Mouse (Mus musculus) limb, embryonic 14.5 days (tissue): ENCODE data around the gene Ccdc60. TPM values are rescaled to one million over a fixed set of nuclear protein-coding genes. Genes with fewer than 3 reads are reported as not detected.

Experiments
- ATAC-seq: fragments of 200-750 bp; cut with Nextera tagmentation; 2 replicates; pipeline ENCODE4 v1.8.0; 2017; ENCODE audit warnings: low read depth, moderate number of reproducible peaks, moderate TSS enrichment; ENCODE audit not compliant: low FRiP score
- DNase-seq: peaks from one replicate; pipeline ENCODE4 v3.0.0-alpha.2; 2015; ENCODE audit warnings: low spot score
- H3K27ac ChIP-seq: fragments of 300-500 bp; sonication (generic); replicated peaks from 2 replicates; pipeline ENCODE4 v1.5.1; 2014; ENCODE audit warnings: low read depth, mild to moderate bottlenecking, low read length, moderate library complexity, mixed read lengths
- H3K27me3 ChIP-seq: fragments of 300-500 bp; sonication (generic); 2 replicates; pipeline ENCODE4 v1.6.1; 2014; ENCODE audit warnings: low read length, mixed read lengths; ENCODE audit not compliant: control insufficient read depth, insufficient read depth
- H3K36me3 ChIP-seq: fragments of 300-500 bp; sonication (generic); 2 replicates; pipeline ENCODE4 v1.6.1; 2014; ENCODE audit warnings: mild to moderate bottlenecking, low read length, moderate library complexity, mixed read lengths; ENCODE audit not compliant: control insufficient read depth, insufficient read depth
- H3K4me1 ChIP-seq: fragments of 300-500 bp; sonication (generic); 2 replicates; pipeline ENCODE4 v1.6.1; 2014; ENCODE audit warnings: antibody characterized with exemption, low read length, mixed read lengths; ENCODE audit not compliant: control insufficient read depth, insufficient read depth
- H3K4me2 ChIP-seq: fragments of 300-500 bp; sonication (generic); replicated peaks from 2 replicates; pipeline ENCODE4 v1.6.1; 2014; ENCODE audit warnings: low read depth, mild to moderate bottlenecking, low read length, moderate library complexity; ENCODE audit not compliant: severe bottlenecking
- H3K4me3 ChIP-seq: fragments of 300-500 bp; sonication (generic); replicated peaks from 2 replicates; pipeline ENCODE4 v1.5.1; 2014; ENCODE audit warnings: low read length
- H3K9ac ChIP-seq: fragments of 300-500 bp; sonication (generic); 2 replicates; pipeline ENCODE4 v1.6.1; 2014; ENCODE audit warnings: mild to moderate bottlenecking, low read depth, low read length, moderate library complexity; ENCODE audit not compliant: severe bottlenecking
- H3K9me3 ChIP-seq: fragments of 300-500 bp; sonication (generic); 2 replicates; pipeline ENCODE4 v1.6.1; 2016; ENCODE audit warnings: low read length; ENCODE audit not compliant: control insufficient read depth
- POLR2A ChIP-seq: fragments of 200-500 bp; IDR thresholded peaks from 2 replicates; pipeline ENCODE4 v1.8.0; 2012; ENCODE audit warnings: inconsistent platforms, mild to moderate bottlenecking, moderate library complexity, borderline replicate concordance; ENCODE audit not compliant: insufficient read depth, insufficient read length; ENCODE audit errors: extremely low read depth
- WGBS: fragments of 180-500 bp; shearing (Covaris S2); extraction: QIAGEN DNeasy Blood & Tissue Kit; methylation state at CpG from one replicate; pipeline ENCODE4 v1.1.7; 2014; 5-methylcytosine and 5-hydroxymethylcytosine counted together
- polyA plus RNA-seq, 2 experiments: library from polyadenylated mRNA; depleted of rRNA in 1 of 2; stranded (reverse) in 1 of 2; unstranded in 1 of 2; fragments of >200 nt; fragmentation: Nextera tagmentation in 1 of 2; extraction: Ambion mirVana in 1 of 2; gene quantifications; 2 replicates each; pipeline versions ENCODE4 v1.2.1 to v1.2.3; 2012 to 2014

The Ccdc60 gene
- polyA plus RNA-seq, 2 experiments: 0.80 to 1.4 TPM

GRCm38 (mm10) chr5:116243622-116244021, 45.2 kb downstream of the Ccdc60 start:
- Histone ChIP-seq H3K9me3 (no peaks in the 10 kb centered on the region), H3K27ac (no peak overlapping the region), H3K27me3 (no peaks in the 10 kb centered on the region), H3K4me1 (no peaks in the 10 kb centered on the region), H3K36me3 (no peaks in the 10 kb centered on the region), H3K4me2 (no peak overlapping the region), H3K9ac (no peak overlapping the region), H3K4me3 (no peak overlapping the region)
- TF ChIP-seq POLR2A: no peak
- WGBS: 78% methylated on average over 7 of the region's 9 CpGs
- ATAC-seq: no peak
- no peak for DNase-seq

GRCm38 (mm10) chr5:116231841-116232643, 56.7 kb downstream of the Ccdc60 start:
- no peak for TF ChIP-seq POLR2A
- no peaks in the 10 kb centered on the region for H3K27me3 ChIP-seq
- ATAC-seq (no peak; the same call in 1 of the 2 replicates), DNase-seq (peak; percentile 90)
- peak overlapping the region; percentile 41 for H3K4me2 ChIP-seq
- no peaks in the 10 kb centered on the region for H3K36me3 ChIP-seq
- WGBS: 15% methylated on average over 19 of the region's 19 CpGs
- H3K27ac ChIP-seq: no peak overlapping the region
- H3K9me3 ChIP-seq: no peaks in the 10 kb centered on the region
- peak overlapping the region; percentile 16; the same call in 1 of the 2 replicates for H3K4me3 ChIP-seq
- H3K4me1 ChIP-seq: 0 out of 2 replicates have a peak, but pooled peaks cover 4% of the 10 kb centered on the region
- no peak overlapping the region for H3K9ac ChIP-seq

GRCm38 (mm10) chr5:116228414-116228813, 60.4 kb downstream of the Ccdc60 start:
- no peak for DNase-seq

GRCm38 (mm10) chr5:116224023-116224422, 64.8 kb downstream of the Ccdc60 start:
- WGBS: 75% methylated on average over 6 of the region's 6 CpGs
- Histone ChIP-seq H3K9ac (no peak overlapping the region), H3K27ac (no peak overlapping the region), H3K4me2 (no peak overlapping the region), H3K4me3 (no peak overlapping the region), H3K36me3 (no peaks in the 10 kb centered on the region), H3K4me1 (no peaks in the 10 kb centered on the region), H3K27me3 (no peaks in the 10 kb centered on the region), H3K9me3 (no peaks in the 10 kb centered on the region)
- no peak for TF ChIP-seq POLR2A
- ATAC-seq: no peak
- no peak for DNase-seq

More at GRCm38 (mm10) chr5:116228414-116228813, 60.4 kb downstream of the Ccdc60 start:
- Histone ChIP-seq H3K4me1 (no peaks in the 10 kb centered on the region), H3K27ac (no peak overlapping the region), H3K4me3 (no peak overlapping the region), H3K4me2 (no peak overlapping the region), H3K36me3 (no peaks in the 10 kb centered on the region), H3K9me3 (no peaks in the 10 kb centered on the region), H3K9ac (no peak overlapping the region), H3K27me3 (no peaks in the 10 kb centered on the region)
- no peak for TF ChIP-seq POLR2A
- no peak for ATAC-seq
- 76% methylated on average over 6 of the region's 6 CpGs for WGBS

GRCm38 (mm10) chr5:116221916-116222315, 66.9 kb downstream of the Ccdc60 start:
- Histone ChIP-seq H3K4me2 (no peak overlapping the region), H3K4me3 (no peak overlapping the region), H3K9ac (no peak overlapping the region), H3K27ac (no peak overlapping the region), H3K27me3 (no peaks in the 10 kb centered on the region), H3K4me1 (no peaks in the 10 kb centered on the region), H3K9me3 (no peaks in the 10 kb centered on the region), H3K36me3 (no peaks in the 10 kb centered on the region)
- ATAC-seq (no peak), DNase-seq (no peak)
- 91% methylated on average over 3 of the region's 3 CpGs for WGBS
- TF ChIP-seq POLR2A: no peak
